Mouse (Mus musculus) kidney, adult 18-20 months (tissue): Measurements from ENCODE around the gene Bnip2.
"Not testable (repeated sequence)": the region's sequence is repeated elsewhere in the genome, so short reads cannot be mapped to it uniquely, and the experiment has no call there.

ENCODE experiments used
- DNase-seq: peaks from one replicate; pipeline ENCODE4 v3.0.0; 2021

Gene Bnip2

GRCm38 (mm10) chr9:70011537-70012407 is 22.5 kb downstream of the Bnip2 start:
- DNase-seq, result no peak

GRCm38 (mm10) chr9:70012408-70012901 is 23.2 kb downstream of the Bnip2 start, which contains the start of gene Gtf2a2:
Gene Gtf2a2 (plus strand): TSS chr9:70012550.
- DNase-seq, result peak; percentile 94

- DNase-seq, result no peak
Measured at GRCm38 (mm10) chr9:70015632-70016031, 26.4 kb downstream of the Bnip2 start.

DNA sequence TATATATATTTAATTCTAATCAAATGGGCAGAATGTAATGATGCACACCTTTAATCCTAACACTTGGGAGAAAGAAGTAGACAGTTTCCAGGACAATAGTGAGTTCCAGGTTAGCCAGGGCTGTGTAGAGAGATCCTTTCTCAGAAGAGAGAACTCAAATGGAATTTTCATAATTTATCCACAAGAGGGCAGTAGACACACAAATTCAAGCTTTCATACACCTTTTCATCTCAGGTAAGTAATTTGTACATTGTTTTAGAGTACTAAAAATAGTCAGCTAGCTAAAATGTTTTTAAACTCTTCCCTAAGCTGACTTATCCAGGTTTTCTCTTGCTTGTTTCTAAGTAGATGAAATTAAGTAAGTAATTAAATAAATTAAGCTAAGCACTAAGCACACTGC is 29.6 kb downstream of the Bnip2 start:
- DNase-seq, result no peak

DNA sequence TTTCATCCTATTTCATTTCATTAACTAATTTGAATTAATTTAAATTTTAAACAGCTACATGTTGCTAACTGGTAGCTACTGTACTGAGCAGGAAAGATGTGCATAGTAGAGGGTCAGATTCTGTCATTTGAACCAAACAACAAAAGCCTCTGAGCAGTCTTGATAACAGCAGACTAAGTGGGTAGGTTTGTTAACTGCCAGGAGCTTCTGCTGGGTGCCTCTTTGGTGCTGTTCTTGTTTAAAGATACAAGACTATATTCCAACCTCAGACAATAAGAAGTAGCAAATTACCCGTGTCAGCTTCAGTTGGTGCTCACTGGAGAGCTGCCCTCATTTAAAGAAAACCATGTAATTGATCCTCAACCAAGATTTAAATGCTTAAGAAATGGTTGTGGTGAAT is 32.3 kb downstream of the Bnip2 start:
- no peak for DNase-seq

GRCm38 (mm10) chr9:70022083-70022482 is 32.8 kb downstream of the Bnip2 start:
- DNase-seq, result no peak

- not testable (repeated sequence) for DNase-seq
Measured at GRCm38 (mm10) chr9:70023615-70024014, 34.3 kb downstream of the Bnip2 start.

DNA sequence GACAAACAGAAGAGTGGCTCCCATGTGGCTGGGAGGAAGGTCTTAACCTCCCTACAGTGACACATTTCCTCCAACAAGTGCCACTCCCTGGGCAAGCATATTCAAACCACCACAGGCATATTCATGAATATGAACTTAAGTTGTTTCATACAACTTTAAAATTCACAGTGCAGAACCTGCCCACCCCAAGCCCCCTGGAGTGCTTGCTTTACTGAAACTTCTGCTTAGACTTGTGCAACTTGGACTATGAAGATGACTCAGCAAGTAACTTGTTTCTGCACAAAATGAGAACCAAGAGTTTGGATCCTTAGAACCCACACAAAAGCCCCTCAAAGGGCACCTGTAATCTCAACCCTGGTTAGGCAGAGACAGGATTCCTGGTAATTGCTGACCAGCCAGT is 35.4 kb downstream of the Bnip2 start:
- no peak for DNase-seq

DNA sequence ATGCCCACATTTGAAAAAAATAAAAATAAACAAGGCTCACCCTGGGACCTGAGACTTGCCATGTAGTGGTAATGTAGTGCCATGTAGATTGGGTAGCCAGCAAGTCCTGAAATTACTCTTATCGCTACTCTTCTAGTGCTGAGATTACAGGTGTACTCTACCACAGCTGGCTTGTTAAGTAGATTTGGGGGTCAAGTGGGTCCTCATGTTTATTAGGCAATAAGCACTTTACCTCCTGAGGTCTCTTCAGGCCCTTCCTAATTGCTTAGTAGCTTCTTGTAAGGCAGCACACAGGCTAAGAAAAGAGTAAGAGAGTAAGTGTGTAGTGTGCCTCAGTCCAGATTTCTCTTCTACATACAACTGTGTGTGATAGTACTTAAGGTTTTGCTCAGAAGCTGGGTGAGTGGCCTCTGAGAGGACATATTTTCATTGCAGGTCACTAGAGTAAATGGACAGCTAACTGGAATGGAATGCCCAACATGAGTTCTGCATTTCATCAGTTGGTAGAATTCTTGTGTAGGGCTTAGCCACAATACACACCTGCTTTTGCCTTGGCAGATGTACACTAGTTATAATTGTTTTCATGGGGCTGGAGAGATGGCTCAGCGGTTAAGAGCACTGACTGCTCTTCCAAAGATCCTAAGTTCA is 36.2 kb downstream of the Bnip2 start:
- DNase-seq, result no peak

DNA sequence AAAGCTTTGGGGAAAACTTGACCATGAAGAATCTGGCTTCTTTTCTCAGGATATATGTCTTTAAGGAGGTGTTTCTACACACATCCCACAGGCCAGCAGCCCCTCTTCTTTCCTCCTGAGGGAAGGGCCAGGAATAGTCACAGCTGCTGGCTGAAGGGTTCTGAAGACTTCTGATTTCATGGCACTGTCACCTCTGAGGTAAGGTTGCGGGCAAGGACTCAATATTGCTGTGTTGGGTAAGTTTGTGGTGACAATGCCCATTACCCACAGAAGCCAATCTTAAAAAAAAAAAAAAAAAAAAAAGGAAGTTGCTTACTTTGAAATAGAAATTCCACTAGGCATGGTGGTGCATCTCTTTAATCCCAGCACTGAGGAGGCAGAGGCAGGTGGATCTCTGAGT is 42.9 kb downstream of the Bnip2 start:
- no peak for DNase-seq

- peak; percentile 31 for DNase-seq
Measured at GRCm38 (mm10) chr9:70033056-70033455, 43.8 kb downstream of the Bnip2 start.

DNA sequence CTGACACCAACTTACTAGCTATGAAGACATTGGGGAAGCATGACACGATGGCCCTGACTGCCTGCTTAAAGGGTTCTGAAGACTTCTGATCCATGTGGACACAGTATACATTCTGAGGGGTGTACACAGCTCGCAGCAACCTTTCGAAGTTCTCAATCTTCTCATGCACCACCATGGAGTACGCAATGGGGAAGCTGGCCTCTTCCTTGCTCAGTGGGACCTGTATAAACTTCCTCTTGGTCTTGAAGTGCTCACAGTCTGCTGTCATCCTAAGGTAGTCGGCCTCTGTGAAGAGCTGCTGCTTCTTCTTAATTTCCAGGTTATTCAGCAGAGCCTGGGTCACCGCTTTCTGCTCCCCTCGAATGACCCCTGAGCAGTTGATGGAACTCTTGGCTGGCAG is 45.4 kb downstream of the Bnip2 start:
- no peak for DNase-seq

DNA sequence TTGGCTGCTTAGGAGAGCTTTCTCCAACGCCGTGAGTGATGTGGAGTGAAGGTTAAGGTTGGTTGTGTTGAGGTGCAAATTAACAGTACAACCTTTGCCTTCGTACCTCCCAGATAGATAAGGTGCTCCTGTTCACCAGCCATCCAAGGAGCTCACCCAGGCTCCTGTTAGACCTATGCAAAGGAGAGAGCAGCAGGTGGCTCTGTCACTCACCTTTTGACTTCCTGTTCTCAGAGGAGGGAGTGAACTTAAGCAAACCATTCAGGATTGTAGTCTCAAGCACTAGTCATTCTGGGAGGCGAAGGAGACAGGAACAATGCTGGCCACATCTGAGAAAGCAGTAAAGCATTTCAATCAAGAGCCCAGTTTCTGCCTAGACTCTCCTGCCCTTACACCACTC is 47.4 kb downstream of the Bnip2 start:
- no peak for DNase-seq

- DNase-seq, result no peak
Measured at GRCm38 (mm10) chr9:70037988-70038387, 48.7 kb downstream of the Bnip2 start, which contains the start of gene Gcnt3. Gene Gcnt3 (minus strand): TSS chr9:70038088.

GRCm38 (mm10) chr9:70039597-70040385 is 50.5 kb downstream of the Bnip2 start:
- no peak for DNase-seq

DNA sequence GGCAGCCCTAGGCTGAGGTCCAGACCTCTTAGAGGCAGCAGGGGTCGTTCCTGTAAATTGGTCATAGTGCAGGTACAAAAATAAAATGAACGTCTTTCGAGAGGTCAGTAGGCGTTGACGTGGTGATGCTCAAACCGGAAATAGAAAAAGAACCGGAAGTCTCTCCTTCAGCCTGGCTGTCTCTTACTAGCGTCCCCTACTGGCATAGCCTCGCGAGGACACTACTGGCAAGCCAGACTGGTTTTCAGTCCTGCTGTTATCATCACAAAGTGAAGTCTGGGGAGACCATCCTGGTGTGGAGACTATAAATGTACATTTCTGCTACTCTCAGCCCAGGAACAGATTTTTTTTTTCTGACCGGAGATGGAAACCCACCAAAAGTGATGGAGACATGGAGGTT is 51.3 kb downstream of the Bnip2 start:
- no peak for DNase-seq

DNA sequence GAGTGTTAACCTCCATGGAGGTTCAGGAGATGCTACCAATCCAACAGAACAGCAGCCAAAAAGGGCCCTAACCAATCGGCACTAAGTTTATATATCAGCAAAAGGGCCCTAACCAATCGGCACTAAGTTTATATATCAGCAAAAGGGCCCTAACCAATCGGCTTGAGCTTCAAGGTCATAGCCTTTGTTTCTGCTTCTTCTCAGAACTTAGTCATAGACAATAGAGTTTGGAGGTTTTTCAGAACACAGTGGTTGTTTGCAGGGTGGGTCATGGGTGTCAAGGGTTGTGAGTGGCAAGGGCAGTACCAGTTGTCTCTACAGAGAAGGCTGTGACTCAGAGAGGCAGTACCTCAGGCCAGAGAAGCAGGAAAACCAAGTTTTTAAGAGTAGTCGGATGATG is 52.9 kb downstream of the Bnip2 start:
- DNase-seq, result no peak

DNA sequence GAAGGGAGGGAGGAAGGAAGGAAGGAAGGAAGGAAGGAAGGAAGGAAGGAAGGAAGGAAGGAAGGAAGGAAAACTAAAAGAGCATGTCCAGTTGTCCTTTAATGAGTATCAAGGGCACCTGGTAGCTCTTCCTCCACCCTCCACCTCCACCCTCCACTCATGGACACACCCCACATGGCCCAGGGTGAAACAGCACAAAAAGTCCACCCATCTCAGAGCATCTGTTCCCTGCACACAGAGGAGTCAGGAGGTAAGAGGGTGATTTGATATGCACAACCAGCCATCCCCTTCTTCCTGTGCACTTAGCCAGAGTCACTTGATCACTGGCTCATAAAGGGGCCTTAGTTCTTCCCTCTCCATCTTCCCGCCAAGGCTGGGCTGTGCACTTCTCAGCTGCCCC is 53.7 kb downstream of the Bnip2 start:
- DNase-seq, result no peak

- DNase-seq, result no peak
Measured at GRCm38 (mm10) chr9:70044865-70045264, 55.6 kb downstream of the Bnip2 start.

GRCm38 (mm10) chr9:70046255-70046654 is 57.0 kb downstream of the Bnip2 start:
- no peak for DNase-seq

GRCm38 (mm10) chr9:70047839-70048238 is 58.6 kb downstream of the Bnip2 start:
- DNase-seq, result no peak

DNA sequence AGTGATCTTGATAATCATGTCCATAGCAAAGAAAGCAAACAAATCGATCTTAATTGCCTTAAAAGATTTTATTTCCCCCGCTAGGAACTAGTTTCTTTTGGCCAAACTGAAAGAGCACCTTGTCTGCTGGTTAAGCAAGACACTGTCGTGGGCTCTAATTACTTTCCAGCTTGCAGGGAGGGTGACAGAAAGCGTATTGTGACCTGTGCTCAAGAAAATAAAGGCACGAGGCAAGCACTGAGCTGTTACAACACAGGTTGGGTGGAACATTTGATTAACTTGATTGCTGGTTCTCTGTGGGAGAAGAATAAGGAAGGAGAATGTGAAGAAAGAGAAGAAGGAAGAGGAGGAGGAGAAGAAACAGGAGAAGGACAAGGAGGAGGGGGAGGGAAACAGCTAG is 59.0 kb downstream of the Bnip2 start:
- DNase-seq, result no peak

GRCm38 (mm10) chr9:70048751-70049415 is 59.6 kb downstream of the Bnip2 start:
- peak; percentile 11 for DNase-seq
